Mouse (Mus musculus) urinary bladder, adult 2 months (tissue): ENCODE results near the gene Kif1c. TPM values are rescaled to one million over a fixed set of nuclear protein-coding genes. Genes with fewer than 3 reads are reported as not detected.
A peak's percentile ranks its signal among the peaks of the same experiment; 100 is the strongest.

Experiments
- DNase-seq: peaks from one replicate; pipeline ENCODE4 v3.0.0; 2022; ENCODE audit warnings: low spot score
- polyA plus RNA-seq: library from polyadenylated mRNA; depleted of rRNA; stranded (reverse); fragments of >200 nt; gene quantifications from 2 replicates; pipeline ENCODE4 v1.2.3, GENCODE M21; 2012

The Kif1c gene
- polyA plus RNA-seq, 1 experiment, result 77.5 TPM

GRCm38 (mm10) chr11:70667271-70668150 lies 32.8 kb upstream of the Kif1c start:
- DNase-seq, result no peak

DNA sequence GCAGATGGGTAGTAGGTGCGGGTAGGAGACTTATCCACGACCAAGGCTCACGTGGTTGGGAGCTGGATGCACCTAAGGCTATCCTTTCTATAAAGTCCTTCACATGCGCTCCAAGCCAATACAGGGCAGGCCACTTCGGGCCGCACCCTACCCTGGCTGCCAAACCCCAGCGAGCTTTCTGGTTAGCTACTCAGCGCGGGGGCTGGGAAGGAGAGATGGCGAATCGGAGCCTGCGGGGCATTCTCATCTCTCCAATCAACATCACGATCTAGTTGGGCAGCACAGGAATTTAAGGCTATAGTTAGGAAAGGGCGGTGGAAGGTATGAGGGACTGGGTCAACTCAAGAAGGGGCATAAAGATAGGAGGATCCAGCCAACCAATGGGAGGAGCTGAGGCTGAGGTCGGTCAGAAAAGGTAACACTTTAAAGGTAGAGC lies 32.0 kb upstream of the Kif1c start:
- peak; percentile 65 for DNase-seq

GRCm38 (mm10) chr11:70668771-70669505 lies 31.4 kb upstream of the Kif1c start, which contains the start of gene Spag7:
TSS of gene Spag7 (minus strand) at chr11:70669416.
- DNase-seq, result peak; percentile 94

GRCm38 (mm10) chr11:70669582-70670345 lies 30.6 kb upstream of the Kif1c start:
- peak; percentile 58 for DNase-seq

- no peak for DNase-seq
Measured at GRCm38 (mm10) chr11:70670483-70670882, 29.9 kb upstream of the Kif1c start.

GRCm38 (mm10) chr11:70671333-70672047 lies 28.9 kb upstream of the Kif1c start:
- no peak for DNase-seq

DNA sequence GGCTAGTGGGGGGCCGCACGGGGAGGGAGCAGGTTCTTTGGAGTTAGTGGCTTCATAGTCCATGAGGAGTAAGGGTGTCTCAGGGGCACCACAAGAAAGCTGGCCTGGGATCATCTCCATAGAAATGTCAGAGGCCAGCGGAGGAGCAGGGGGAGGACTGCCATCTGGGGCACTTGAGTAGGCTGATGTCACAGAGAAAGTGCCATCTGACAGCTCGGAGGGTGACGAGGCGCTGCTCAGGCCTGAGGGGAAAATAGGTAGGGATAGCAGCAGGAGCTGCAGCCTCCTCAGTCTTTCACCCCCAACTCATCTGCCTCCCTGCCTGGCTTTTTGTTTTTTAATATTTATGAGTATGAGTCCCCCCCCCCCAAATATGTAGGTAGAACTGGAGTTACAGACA lies 26.3 kb upstream of the Kif1c start:
- no peak for DNase-seq

DNA sequence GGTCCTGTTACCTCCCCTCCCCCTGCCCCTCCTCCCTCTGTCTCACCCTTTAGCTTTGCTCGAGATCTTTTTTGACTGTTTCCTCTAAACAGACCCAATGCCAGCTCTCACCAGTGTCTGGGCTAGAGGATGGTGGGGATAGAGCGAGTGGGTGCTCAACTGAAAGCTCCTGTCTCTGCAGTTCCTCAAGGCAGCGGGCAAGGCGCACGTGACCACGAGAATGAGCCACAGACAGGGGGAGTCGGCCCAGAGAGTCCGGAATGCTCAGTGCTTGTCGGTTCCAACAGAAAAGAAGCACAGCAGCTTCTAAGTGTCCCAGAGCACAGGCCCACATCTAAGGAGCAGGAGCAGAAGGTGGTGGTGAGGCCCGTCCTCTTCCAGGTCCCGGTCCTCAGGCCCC lies 25.8 kb upstream of the Kif1c start:
- no peak for DNase-seq

DNA sequence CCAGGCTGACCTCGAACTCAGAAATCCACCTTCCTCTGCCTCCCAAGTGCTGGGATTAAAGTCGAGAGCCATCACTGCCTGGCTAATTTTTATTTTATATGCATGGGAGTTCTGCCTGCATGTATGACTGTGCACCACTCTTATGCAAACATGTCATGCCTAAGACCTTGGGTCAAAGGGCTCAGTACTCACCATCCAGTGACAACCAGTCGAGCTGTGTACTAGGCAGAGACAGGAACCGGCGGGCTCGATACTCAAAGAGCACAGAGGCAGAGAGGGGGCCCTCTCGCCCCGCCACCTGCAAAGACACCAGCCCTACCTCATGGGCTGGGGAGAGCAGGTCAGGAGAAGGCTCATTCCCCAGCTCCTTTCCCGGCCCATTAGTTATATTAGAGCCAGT lies 22.3 kb upstream of the Kif1c start:
- DNase-seq, result no peak

- no peak for DNase-seq
Measured at GRCm38 (mm10) chr11:70678576-70678975, 21.8 kb upstream of the Kif1c start.

- DNase-seq, result no peak
Measured at GRCm38 (mm10) chr11:70679361-70679760, 21.0 kb upstream of the Kif1c start.

DNA sequence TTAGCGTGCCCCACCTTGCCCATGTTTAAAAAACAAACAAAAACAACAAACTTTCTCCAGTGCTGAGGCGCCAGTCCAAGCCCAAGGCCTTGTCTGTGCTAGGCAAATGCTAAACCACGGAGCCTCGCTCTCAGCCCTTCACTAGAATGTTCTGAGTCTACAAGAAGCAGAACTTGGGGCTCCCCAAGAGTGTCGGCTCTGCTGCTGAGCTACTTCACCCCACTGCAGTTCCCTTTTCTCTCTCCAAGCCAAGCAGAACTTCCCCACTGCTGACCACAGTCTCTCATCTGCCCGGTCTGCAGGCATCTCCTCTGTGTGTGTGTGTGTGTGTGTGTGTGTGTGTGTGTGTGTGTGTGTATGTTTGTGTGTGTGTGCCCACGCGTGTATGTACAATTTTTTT lies 20.5 kb upstream of the Kif1c start:
- DNase-seq, result no peak

DNA sequence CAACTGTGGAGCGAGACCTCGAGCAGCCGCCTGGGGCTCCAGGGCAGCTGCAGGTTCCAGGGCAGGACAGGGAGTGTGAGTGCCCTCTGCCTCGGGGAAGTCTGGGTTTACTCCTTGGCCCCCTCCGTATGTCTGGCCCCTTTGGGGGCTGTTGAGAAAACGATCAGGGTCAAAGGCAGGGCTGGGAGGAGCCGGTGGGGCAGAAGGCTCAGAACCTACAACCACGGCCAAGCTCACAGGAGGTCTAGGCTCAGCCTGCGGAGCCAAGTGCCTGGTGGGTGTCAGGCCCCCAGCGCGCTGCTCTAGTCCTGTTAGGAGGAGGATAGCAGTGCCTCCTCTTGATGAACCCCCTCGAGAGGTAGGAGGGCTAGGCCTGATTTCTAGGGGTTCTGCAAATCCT lies 19.2 kb upstream of the Kif1c start:
- no peak for DNase-seq

GRCm38 (mm10) chr11:70681897-70682581 lies 18.3 kb upstream of the Kif1c start:
- no peak for DNase-seq

- DNase-seq, result no peak
Measured at GRCm38 (mm10) chr11:70683640-70684039, 16.7 kb upstream of the Kif1c start.

DNA sequence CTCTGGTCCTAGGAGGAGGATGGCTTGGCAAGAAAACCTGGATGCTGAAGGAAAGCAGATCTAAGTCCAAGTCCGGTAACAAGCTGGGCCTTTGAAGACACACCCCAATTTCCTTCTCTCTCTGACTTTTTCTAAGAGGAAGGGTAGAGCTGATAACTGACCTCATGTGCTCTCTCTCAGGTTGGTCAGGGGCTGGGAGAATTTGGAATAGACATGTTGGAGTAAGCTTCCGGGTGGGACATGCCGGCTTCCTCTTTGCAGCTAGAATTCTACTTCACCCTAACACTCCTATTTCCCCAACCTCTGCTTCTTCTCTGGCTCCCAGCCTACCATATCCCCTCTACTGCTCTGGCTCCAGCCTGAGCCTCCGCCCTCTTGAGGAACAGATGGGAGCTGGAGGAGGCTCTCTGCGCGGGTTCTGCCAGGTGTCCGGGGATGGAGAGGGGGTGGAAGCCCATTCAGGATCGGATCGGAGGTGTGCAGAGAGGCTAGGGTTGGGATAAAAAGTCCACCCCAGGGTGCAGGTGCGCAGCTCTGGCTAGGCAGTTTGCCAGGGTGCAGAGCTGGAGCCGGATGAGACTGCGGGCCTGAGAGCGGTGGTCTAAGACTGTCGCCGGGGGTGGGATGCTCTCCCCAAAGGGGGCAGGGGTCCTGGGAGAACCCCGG lies 13.3 kb upstream of the Kif1c start:
- DNase-seq, result no peak

DNA sequence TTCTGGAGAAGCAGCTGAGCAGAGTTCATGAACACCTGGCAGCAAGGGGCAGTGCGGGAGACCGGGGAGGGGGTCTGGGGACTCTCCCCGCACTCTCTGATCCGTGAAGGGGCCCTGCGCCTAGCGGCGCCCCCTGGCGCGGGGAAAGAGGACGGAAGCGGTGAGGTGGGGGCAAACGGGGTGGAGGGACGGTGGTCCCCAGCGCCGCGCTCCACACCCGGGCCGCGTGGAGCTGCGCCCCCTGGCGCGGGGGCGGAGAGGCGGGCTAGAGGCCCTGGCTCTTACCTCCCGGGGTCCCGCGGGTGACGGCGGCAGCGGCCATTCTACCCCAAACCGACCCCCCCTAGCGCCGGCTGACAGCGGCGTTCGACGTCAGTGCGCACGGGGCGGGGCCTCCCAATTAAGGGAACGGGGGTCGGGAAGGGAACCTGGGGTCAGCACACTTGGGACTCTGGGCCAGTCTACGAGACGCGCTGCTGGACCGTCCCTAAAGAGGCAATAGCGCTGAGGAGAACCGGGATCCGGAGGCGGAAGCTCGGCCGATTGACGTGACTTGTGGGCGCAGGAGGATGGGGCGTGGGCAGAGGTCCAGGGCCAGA lies 12.6 kb upstream of the Kif1c start, which contains the start of gene Camta2:
Gene Camta2 (minus strand): TSS at position 505 of the 599 bp plus-strand sequence.
- DNase-seq, result peak; percentile 85

DNA sequence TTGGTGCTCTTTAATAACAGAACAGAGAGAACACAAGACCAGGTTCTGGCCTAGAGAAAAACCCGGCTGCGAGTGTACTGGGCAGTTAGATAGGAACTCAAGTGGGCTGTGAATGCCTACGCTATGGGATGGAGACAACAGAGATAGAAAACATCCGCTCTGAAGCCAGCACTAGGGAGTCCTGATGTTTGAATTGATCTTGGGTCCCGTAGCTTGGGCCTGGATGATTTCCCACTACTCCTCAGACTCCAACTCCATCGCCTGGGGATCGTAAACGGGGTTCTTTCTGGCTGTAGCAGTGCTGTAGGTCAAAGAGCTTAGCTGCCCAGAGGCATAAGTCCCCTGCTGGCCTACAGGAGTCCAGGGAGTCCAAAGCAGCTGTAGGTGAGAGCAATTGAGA lies 12.0 kb upstream of the Kif1c start:
- DNase-seq, result no peak

DNA sequence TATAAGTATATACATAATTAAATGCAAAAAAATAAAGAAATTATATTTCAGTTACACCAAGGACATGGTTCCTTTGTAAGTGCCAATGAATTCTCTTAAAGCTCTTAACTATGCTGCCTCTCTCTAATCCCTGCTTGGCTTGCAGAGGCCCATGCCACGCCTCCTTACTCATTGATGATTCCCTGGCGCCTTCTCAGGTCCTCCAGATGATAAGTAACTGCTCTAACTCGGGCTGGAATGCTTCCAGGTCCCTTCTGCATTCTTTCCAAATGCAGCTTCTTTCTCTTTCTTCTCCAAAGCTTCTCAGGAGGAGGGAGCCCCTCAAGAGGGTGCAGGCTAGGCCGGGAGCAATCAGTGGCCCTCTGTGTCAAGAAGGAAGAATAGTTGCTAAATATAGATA lies 10.8 kb upstream of the Kif1c start:
- DNase-seq, result no peak

GRCm38 (mm10) chr11:70693504-70693903 lies 6.8 kb upstream of the Kif1c start:
- no peak for DNase-seq
